Mouse (Mus musculus): Measurements from ENCODE around the gene Rnf212b. TPM values are rescaled to one million over a fixed set of nuclear protein-coding genes. Genes with fewer than 3 reads are reported as not detected.

Rnf212b gene
- polyA plus RNA-seq, 1 experiment: not detected

DNA sequence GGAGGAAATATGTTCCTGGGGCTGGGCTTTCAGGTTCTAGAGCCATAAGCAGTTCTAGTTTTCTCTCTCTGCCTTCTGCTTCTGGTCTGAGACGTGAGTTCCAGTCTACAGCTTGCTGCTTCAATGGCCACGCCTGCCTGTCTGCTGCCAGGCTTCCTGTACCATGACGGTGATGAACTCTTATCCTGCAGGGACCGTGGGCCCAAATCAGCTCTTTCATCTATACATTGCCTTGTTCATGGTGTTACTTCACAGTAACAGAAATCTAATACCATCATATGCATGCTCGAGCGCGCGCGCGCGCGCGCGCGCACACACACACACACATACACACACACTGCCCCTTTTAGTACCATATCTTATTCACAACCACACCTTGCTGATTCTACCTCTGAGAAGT is 17.2 kb upstream of the Rnf212b start:
- H3K4me2 ChIP-seq (ENCODE audit: low read depth): no peak overlapping the region
- H3K36me3 ChIP-seq (ENCODE audit: control insufficient read depth, insufficient read depth): no peaks in the 10 kb centered on the region
- H3K4me3 ChIP-seq: no peak overlapping the region
- TF ChIP-seq USF1 (IDR thresholded peaks at IDR 0.05; ENCODE audit: low read depth): no peak
- TF ChIP-seq MYOG (IDR thresholded peaks at IDR 0.05; ENCODE audit: control insufficient read depth in 1 of 3, insufficient read depth in 1 of 3, insufficient read length in 2 of 3, low read depth in 2 of 3): no peak
- TF ChIP-seq REST (IDR thresholded peaks at IDR 0.05; ENCODE audit: insufficient read depth, insufficient read length): no peak
- no peak for TF ChIP-seq POLR2A (IDR thresholded peaks at IDR 0.05; ENCODE audit: insufficient read length, low read depth)
- TF ChIP-seq MYOD1 (IDR thresholded peaks at IDR 0.05; ENCODE audit: control insufficient read depth in 1 of 3, insufficient read length in 2 of 3, low read depth in 2 of 3): no peak
- TF ChIP-seq MAX (IDR thresholded peaks at IDR 0.05; ENCODE audit: low read depth): no peak
- TF ChIP-seq E2F4 (IDR thresholded peaks at IDR 0.05; ENCODE audit: insufficient read depth): no peak
- TF ChIP-seq POLR2AphosphoS2 (IDR thresholded peaks at IDR 0.05; ENCODE audit: insufficient read length, low read depth): no peak
- no peaks in the 10 kb centered on the region for H3K79me2 ChIP-seq (ENCODE audit: control insufficient read depth, insufficient read depth)
- H3ac ChIP-seq (ENCODE audit: control insufficient read depth, insufficient read length): no peak overlapping the region
- peaks cover 24% of the 10 kb centered on the region for H3K27me3 ChIP-seq (ENCODE audit: control insufficient read depth, insufficient read depth, insufficient read length)

DNA sequence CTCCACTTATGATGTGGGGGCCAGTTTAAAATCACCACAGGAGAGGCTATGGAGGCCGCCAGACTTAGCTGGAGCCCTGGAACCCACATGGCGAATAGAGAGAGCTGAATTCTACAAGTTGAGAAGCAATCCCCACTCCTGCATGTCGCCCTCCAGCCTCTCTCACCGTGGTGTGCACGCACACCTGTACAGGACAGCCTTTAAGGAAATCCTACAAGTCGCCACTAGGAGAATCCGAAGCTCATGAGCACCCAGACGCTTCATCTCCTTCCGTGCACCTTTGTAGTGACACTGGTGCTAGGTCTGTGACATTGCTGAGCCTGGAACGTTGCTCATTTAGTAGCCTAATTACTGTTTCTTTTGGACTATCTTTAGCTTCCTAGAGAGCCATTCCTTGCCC is 14.3 kb upstream of the Rnf212b start:
- Histone ChIP-seq H3K27me3 (ENCODE audit: control insufficient read depth, insufficient read depth, insufficient read length) (peaks cover 32% of the 10 kb centered on the region), H3ac (ENCODE audit: control insufficient read depth, insufficient read length) (no peak overlapping the region), H3K4me3 (no peak overlapping the region), H3K79me2 (ENCODE audit: control insufficient read depth, insufficient read depth) (no peaks in the 10 kb centered on the region), H3K36me3 (ENCODE audit: control insufficient read depth, insufficient read depth) (no peaks in the 10 kb centered on the region), H3K4me2 (ENCODE audit: low read depth) (no peak overlapping the region)
- TF ChIP-seq POLR2A (IDR thresholded peaks at IDR 0.05; ENCODE audit: insufficient read length, low read depth) (no peak), TCF12 (IDR thresholded peaks at IDR 0.05; ENCODE audit: insufficient read depth, poor library complexity, severe bottlenecking) (no peak), CEBPB (IDR thresholded peaks at IDR 0.05; ENCODE audit: insufficient read depth, poor library complexity, severe bottlenecking) (no peak), POLR2AphosphoS2 (IDR thresholded peaks at IDR 0.05; ENCODE audit: insufficient read length, low read depth) (no peak), MYOD1 (IDR thresholded peaks at IDR 0.05; ENCODE audit: control insufficient read depth in 1 of 3, insufficient read length in 2 of 3, low read depth in 2 of 3) (no peak), SRF (IDR thresholded peaks at IDR 0.05; ENCODE audit: control insufficient read depth, insufficient read length, low read depth) (no peak), MAX (IDR thresholded peaks at IDR 0.05; ENCODE audit: low read depth) (no peak), E2F4 (IDR thresholded peaks at IDR 0.05; ENCODE audit: insufficient read depth) (no peak), REST (IDR thresholded peaks at IDR 0.05; ENCODE audit: insufficient read depth, insufficient read length) (no peak), MYOG (IDR thresholded peaks at IDR 0.05; ENCODE audit: control insufficient read depth in 1 of 3, insufficient read depth in 1 of 3, insufficient read length in 2 of 3, low read depth in 2 of 3) (no peak), USF1 (IDR thresholded peaks at IDR 0.05; ENCODE audit: low read depth) (no peak), TCF3 (IDR thresholded peaks at IDR 0.05; ENCODE audit: insufficient read length, low read depth) (no peak)

GRCm38 (mm10) chr14:54802428-54802827 is 11.5 kb upstream of the Rnf212b start:
- Histone ChIP-seq H3K27me3 (ENCODE audit: control insufficient read depth, insufficient read depth, insufficient read length) (peaks cover 35% of the 10 kb centered on the region), H3K4me2 (ENCODE audit: low read depth) (no peak overlapping the region), H3K36me3 (ENCODE audit: control insufficient read depth, insufficient read depth) (no peaks in the 10 kb centered on the region), H3K4me3 (no peak overlapping the region), H3ac (ENCODE audit: control insufficient read depth, insufficient read length) (no peak overlapping the region), H3K79me2 (ENCODE audit: control insufficient read depth, insufficient read depth) (no peaks in the 10 kb centered on the region)
- TF ChIP-seq MYOG (IDR thresholded peaks at IDR 0.05; ENCODE audit: control insufficient read depth in 1 of 3, insufficient read depth in 1 of 3, insufficient read length in 2 of 3, low read depth in 2 of 3): no peak
- no peak for TF ChIP-seq SRF (IDR thresholded peaks at IDR 0.05; ENCODE audit: control insufficient read depth, insufficient read length, low read depth)
- TF ChIP-seq TCF12 (IDR thresholded peaks at IDR 0.05; ENCODE audit: insufficient read depth, poor library complexity, severe bottlenecking): no peak
- no peak for TF ChIP-seq E2F4 (IDR thresholded peaks at IDR 0.05; ENCODE audit: insufficient read depth)
- no peak for TF ChIP-seq MAX (IDR thresholded peaks at IDR 0.05; ENCODE audit: low read depth)
- TF ChIP-seq CEBPB (IDR thresholded peaks at IDR 0.05; ENCODE audit: insufficient read depth, poor library complexity, severe bottlenecking): no peak
- no peak for TF ChIP-seq USF1 (IDR thresholded peaks at IDR 0.05; ENCODE audit: low read depth)
- no peak for TF ChIP-seq POLR2A (IDR thresholded peaks at IDR 0.05; ENCODE audit: insufficient read length, low read depth)

DNA sequence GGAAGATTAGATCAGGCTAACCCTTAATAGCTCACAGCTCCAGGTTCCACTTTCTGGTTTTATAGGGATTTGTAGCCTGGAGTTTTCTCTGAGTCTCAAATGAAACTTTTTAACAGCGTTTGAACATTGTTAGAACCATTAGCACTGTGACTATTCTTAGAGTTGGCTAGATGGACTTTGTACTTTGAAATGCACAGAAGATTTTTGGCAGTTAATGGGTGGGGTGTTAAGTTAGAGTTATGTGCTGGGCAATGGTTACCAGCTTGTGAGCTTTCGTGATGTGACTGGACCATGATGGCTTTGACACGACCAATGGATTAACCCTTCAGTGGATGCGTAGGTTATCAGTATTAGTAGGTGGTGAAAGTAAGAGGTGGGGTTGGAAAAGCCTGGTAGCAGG is 7.8 kb upstream of the Rnf212b start:
- no peak for TF ChIP-seq POLR2AphosphoS2 (IDR thresholded peaks at IDR 0.05; ENCODE audit: insufficient read length, low read depth)
- TF ChIP-seq TCF12 (IDR thresholded peaks at IDR 0.05; ENCODE audit: insufficient read depth, poor library complexity, severe bottlenecking): no peak
- peaks cover 25% of the 10 kb centered on the region for H3K27me3 ChIP-seq (ENCODE audit: control insufficient read depth, insufficient read depth, insufficient read length)
- H3K79me2 ChIP-seq (ENCODE audit: control insufficient read depth, insufficient read depth): no peaks in the 10 kb centered on the region
- no peak overlapping the region for H3K4me2 ChIP-seq (ENCODE audit: low read depth)
- no peaks in the 10 kb centered on the region for H3K36me3 ChIP-seq (ENCODE audit: control insufficient read depth, insufficient read depth)
- H3K4me3 ChIP-seq: no peak overlapping the region
- H3ac ChIP-seq (ENCODE audit: control insufficient read depth, insufficient read length): no peak overlapping the region

- TF ChIP-seq MAX (IDR thresholded peaks at IDR 0.05; ENCODE audit: low read depth) (no peak), REST (IDR thresholded peaks at IDR 0.05; ENCODE audit: insufficient read depth, insufficient read length) (no peak), USF1 (IDR thresholded peaks at IDR 0.05; ENCODE audit: low read depth) (no peak), TCF3 (IDR thresholded peaks at IDR 0.05; ENCODE audit: insufficient read length, low read depth) (no peak)
- Histone ChIP-seq H3K79me2 (ENCODE audit: control insufficient read depth, insufficient read depth) (no peaks in the 10 kb centered on the region), H3ac (ENCODE audit: control insufficient read depth, insufficient read length) (no peak overlapping the region), H3K4me3 (no peak overlapping the region), H3K36me3 (ENCODE audit: control insufficient read depth, insufficient read depth) (no peaks in the 10 kb centered on the region), H3K27me3 (ENCODE audit: control insufficient read depth, insufficient read depth, insufficient read length) (peaks cover 17% of the 10 kb centered on the region), H3K4me2 (ENCODE audit: low read depth) (no peak overlapping the region)
Observed at GRCm38 (mm10) chr14:54808718-54809667, 4.9 kb upstream of the Rnf212b start.
